Mouse (Mus musculus): ENCODE measurements around the gene Gm45716.

Gm45716 gene

DNA sequence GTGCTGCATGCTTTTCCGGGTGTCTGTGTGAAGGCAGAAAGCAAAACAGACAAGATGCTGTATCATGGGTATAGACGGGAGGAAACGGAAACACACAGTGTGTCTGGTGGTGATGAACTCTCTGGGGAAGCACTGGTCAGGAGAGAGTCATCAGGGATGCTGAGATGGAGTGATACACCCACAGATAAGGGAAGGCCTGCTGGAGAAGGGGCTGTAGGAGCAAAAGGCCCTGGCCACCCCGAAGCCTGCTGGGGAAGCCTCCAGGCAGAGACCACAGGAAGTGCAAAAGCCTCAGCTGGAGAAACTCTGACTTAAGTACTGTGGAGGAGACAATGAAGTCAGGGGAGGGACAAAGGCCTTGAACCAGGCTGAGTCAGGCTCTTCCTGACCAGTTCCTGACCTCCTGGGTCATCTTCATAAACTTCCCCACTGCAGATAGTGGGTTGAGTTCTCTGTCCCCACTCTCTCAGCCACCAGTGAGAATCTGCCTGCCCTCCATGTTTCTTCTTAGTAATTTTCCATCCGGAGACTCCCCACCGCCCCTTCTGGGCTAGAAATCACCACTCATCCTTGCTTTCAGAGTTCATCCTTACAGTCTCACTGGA lies 99.2 kb downstream of the Gm45716 start:
- DNase-seq = no peak

DNA sequence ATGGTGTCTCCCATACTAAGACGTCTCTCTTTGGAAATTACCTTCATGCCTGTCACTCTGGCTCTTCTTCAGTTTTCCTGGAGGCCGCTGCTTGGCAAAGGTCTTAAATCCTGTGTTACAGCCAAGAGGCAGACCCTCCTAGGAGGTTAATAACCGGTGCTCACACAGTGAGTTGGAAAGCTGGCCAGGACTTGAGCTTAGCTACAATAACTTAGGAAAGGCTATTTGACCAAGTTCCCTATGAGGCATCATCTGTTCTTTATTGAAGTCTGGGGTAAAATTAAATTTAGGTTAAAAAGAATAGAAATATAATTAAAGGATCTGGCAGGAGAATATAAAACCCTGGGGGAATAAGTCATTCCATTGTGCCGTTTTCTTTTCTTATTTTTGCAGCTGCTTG lies 103.7 kb downstream of the Gm45716 start:
- DNase-seq = no peak

DNA sequence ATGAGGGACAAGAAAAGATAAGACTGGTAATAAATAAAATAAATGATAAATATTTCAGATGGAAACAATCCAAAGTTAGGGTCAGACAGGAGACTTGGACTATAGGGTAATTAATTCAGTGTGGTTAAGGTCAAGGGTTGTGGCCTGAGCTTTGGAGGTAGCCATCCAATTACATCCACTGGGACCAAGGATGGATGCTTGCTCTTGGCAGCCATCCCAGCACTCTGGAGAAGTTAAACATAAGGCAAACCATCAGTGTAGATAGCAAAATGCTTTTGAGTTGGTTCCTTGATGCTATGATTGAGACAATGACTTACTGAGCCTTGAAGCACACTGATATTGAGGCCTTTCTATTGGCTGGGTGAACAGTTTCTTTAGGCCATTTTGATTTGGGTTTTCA lies 105.3 kb downstream of the Gm45716 start:
- DNase-seq = no peak

DNA sequence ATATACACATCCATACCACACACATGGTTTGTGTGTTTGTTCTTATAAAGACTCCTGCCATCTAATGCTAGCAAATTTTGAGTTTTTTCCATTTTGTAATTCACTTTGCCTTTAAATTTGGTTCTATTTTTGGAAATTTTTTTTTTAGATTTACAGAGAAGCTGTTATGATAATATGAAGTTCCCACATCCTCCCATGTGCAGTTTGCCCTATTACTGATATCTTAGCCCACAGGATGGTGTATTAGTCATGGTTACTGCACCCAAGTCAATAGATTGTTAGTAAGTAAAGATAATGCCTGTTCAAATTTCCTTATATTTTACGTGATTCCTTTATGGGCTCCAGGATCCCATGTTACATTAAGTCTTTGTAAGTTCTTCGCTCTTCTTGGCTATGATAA lies 107.1 kb downstream of the Gm45716 start:
- DNase-seq = no peak
